Mouse (Mus musculus) MEL (cell line): Measurements from ENCODE around the gene Rac1. TPM values are rescaled to one million over a fixed set of nuclear protein-coding genes. Genes with fewer than 3 reads are reported as not detected.
A peak's percentile ranks its signal among the peaks of the same experiment; 100 is the strongest.

Source experiments
- DNase-seq: peaks from one replicate; pipeline ENCODE4 v3.0.0; 2011; ENCODE audit warnings: low read depth, low spot score
- H3K27ac ChIP-seq: 2 replicates; pipeline ENCODE4 v1.5.1; 2012; ENCODE audit warnings: low read depth, mild to moderate bottlenecking, control low read depth, low read length, moderate library complexity; ENCODE audit not compliant: control insufficient read depth
- H3K27me3 ChIP-seq, 2 experiments: fragments of 150-350 bp in 1 of 2; sonication (generic) in 1 of 2; 2 replicates each; pipeline ENCODE4 v1.6.1; 2012; ENCODE audit warnings: low read length in 2 of 2, mild to moderate bottlenecking in 2 of 2, improper control_type of control experiment in 1 of 2, moderate library complexity in 1 of 2; ENCODE audit not compliant: insufficient read depth in 2 of 2, control insufficient read depth in 1 of 2
- H3K36me3 ChIP-seq, 2 experiments: 2 replicates each; pipeline ENCODE4 v1.6.1; 2012 to 2014; ENCODE audit warnings: low read length in 2 of 2, improper control_type of control experiment in 1 of 2, inconsistent platforms in 1 of 2, mild to moderate bottlenecking in 1 of 2; ENCODE audit not compliant: insufficient read depth in 2 of 2, control insufficient read depth in 1 of 2
- H3K4me1 ChIP-seq, 2 experiments: fragments of 150-350 bp in 1 of 2; sonication (generic) in 1 of 2; 2 replicates each; pipeline ENCODE4 v1.6.1; 2012; ENCODE audit warnings: low read length in 2 of 2, improper control_type of control experiment in 1 of 2, mild to moderate bottlenecking in 1 of 2; ENCODE audit not compliant: insufficient read depth in 2 of 2, control insufficient read depth in 1 of 2
- H3K4me3 ChIP-seq, 2 experiments: fragments of 150-350 bp in 1 of 2; sonication (generic) in 1 of 2; 2 replicates each; pipeline ENCODE4 v1.5.1; 2012; ENCODE audit warnings: low read depth in 2 of 2, low read length in 2 of 2, mild to moderate bottlenecking in 2 of 2, moderate library complexity in 2 of 2, control low read depth in 1 of 2, improper control_type of control experiment in 1 of 2; ENCODE audit not compliant: control insufficient read depth in 1 of 2, insufficient read depth in 1 of 2
- H3K79me2 ChIP-seq: 2 replicates; pipeline ENCODE4 v1.6.1; 2012; ENCODE audit warnings: mild to moderate bottlenecking, low read length, moderate library complexity; ENCODE audit not compliant: control insufficient read depth, poor library complexity, insufficient read depth
- H3K9ac ChIP-seq: 2 replicates; pipeline ENCODE4 v1.6.1; 2012; ENCODE audit warnings: low read depth, mild to moderate bottlenecking, control low read depth, low read length, moderate library complexity; ENCODE audit not compliant: control insufficient read depth, poor library complexity, severe bottlenecking
- H3K9me3 ChIP-seq: fragments of 150-350 bp; sonication (generic); replicated peaks from 2 replicates; pipeline ENCODE4 v1.6.1; 2012; ENCODE audit warnings: mild to moderate bottlenecking, low read length, improper control_type of control experiment, moderate library complexity; ENCODE audit not compliant: insufficient read depth
- BHLHE40 ChIP-seq: IDR thresholded peaks from 2 replicates; pipeline ENCODE4 v1.6.1; 2012; ENCODE audit warnings: low read depth, mild to moderate bottlenecking, inconsistent platforms, low read length, improper control_type of control experiment, borderline replicate concordance
- CHD1 ChIP-seq: IDR thresholded peaks from 2 replicates; pipeline ENCODE4 v1.6.1; 2012; ENCODE audit warnings: low read depth, mild to moderate bottlenecking, inconsistent platforms, low read length, improper control_type of control experiment
- CTCF ChIP-seq, 3 experiments: IDR thresholded peaks in 2 of 3; conservative IDR thresholded peaks in 1 of 3; 2 replicates each; pipeline ENCODE4 v1.5.1; 2011 to 2012; ENCODE audit warnings: low read length in 3 of 3, low read depth in 2 of 3, mild to moderate bottlenecking in 2 of 3, improper control_type of control experiment in 1 of 3, inconsistent platforms in 1 of 3, mixed read lengths in 1 of 3, moderate library complexity in 1 of 3; ENCODE audit not compliant: control insufficient read depth in 1 of 3, insufficient read depth in 1 of 3, poor library complexity in 1 of 3, severe bottlenecking in 1 of 3
- ELF1 ChIP-seq: IDR thresholded peaks from 2 replicates; pipeline ENCODE4 v1.6.1; 2014; ENCODE audit warnings: low read depth, mild to moderate bottlenecking, inconsistent platforms, low read length, improper control_type of control experiment, moderate library complexity
- EP300 ChIP-seq, 2 experiments: IDR thresholded peaks; 2 replicates each; pipeline ENCODE4 v1.6.1; 2011; ENCODE audit warnings: improper control_type of control experiment in 2 of 2, low read length in 2 of 2, low read depth in 1 of 2, mild to moderate bottlenecking in 1 of 2
- ETS1 ChIP-seq: IDR thresholded peaks from 2 replicates; pipeline ENCODE4 v1.6.1; 2012; ENCODE audit warnings: low read depth, mild to moderate bottlenecking, inconsistent platforms, low read length, improper control_type of control experiment, moderate library complexity
- GATA1 ChIP-seq: IDR thresholded peaks from 2 replicates; pipeline ENCODE4 v1.6.1; 2011; ENCODE audit warnings: low read depth, low read length, improper control_type of control experiment
- HCFC1 ChIP-seq: IDR thresholded peaks from 2 replicates; pipeline ENCODE4 v1.6.1; 2012; ENCODE audit warnings: low read depth, mild to moderate bottlenecking, inconsistent platforms, low read length, improper control_type of control experiment, moderate library complexity
- JUND ChIP-seq: IDR thresholded peaks from 2 replicates; pipeline ENCODE4 v1.6.1; 2011; ENCODE audit warnings: low read depth, mild to moderate bottlenecking, improper control_type of control experiment, low read length
- KAT2A ChIP-seq: conservative IDR thresholded peaks from 2 replicates; pipeline ENCODE4 v1.6.1; 2012; ENCODE audit warnings: low read depth, low read length, improper control_type of control experiment, inconsistent platforms
- MEF2A ChIP-seq: IDR thresholded peaks from 2 replicates; pipeline ENCODE4 v1.6.1; 2014; ENCODE audit warnings: low read depth, mild to moderate bottlenecking, inconsistent platforms, low read length, improper control_type of control experiment; ENCODE audit not compliant: poor library complexity, insufficient replicate concordance, severe bottlenecking; ENCODE audit errors: extremely low read depth
- NRF1 ChIP-seq: IDR thresholded peaks from 2 replicates; pipeline ENCODE4 v1.6.1; 2014; ENCODE audit warnings: low read depth, mild to moderate bottlenecking, inconsistent platforms, low read length, improper control_type of control experiment, moderate library complexity; ENCODE audit not compliant: poor library complexity, insufficient read depth, severe bottlenecking
- POLR2AphosphoS5 ChIP-seq: IDR thresholded peaks from 2 replicates; pipeline ENCODE4 v1.6.1; 2012; ENCODE audit warnings: low read depth, borderline replicate concordance, mild to moderate bottlenecking, inconsistent platforms, low read length, moderate library complexity, mixed read lengths
- RAD21 ChIP-seq: IDR thresholded peaks from 2 replicates; pipeline ENCODE4 v1.6.1; 2011; ENCODE audit warnings: mild to moderate bottlenecking, low read depth, low read length, improper control_type of control experiment
- SIN3A ChIP-seq: IDR thresholded peaks from 2 replicates; pipeline ENCODE4 v1.6.1; 2012; ENCODE audit warnings: low read length, improper control_type of control experiment, inconsistent platforms
- SMC3 ChIP-seq: IDR thresholded peaks from 2 replicates; pipeline ENCODE4 v1.6.1; 2011; ENCODE audit warnings: low read depth, low read length, improper control_type of control experiment
- TBP ChIP-seq: IDR thresholded peaks from 2 replicates; pipeline ENCODE4 v1.8.0; 2011; ENCODE audit warnings: low read depth, low read length, improper control_type of control experiment
- TCF12 ChIP-seq: IDR thresholded peaks from 2 replicates; pipeline ENCODE4 v1.6.1; 2014; ENCODE audit warnings: low read depth, mild to moderate bottlenecking, inconsistent platforms, low read length, improper control_type of control experiment, moderate library complexity
- UBTF ChIP-seq: IDR thresholded peaks from 2 replicates; pipeline ENCODE4 v1.6.1; 2012; ENCODE audit warnings: low read depth, mild to moderate bottlenecking, inconsistent platforms, low read length, improper control_type of control experiment, moderate library complexity, borderline replicate concordance; ENCODE audit not compliant: insufficient read depth
- USF1 ChIP-seq: IDR thresholded peaks from 2 replicates; pipeline ENCODE4 v1.6.1; 2014; ENCODE audit warnings: low read depth, mild to moderate bottlenecking, inconsistent platforms, low read length, improper control_type of control experiment, moderate library complexity
- ZC3H11A ChIP-seq: IDR thresholded peaks from 2 replicates; pipeline ENCODE4 v1.6.1; 2012; ENCODE audit warnings: low read depth, mild to moderate bottlenecking, inconsistent platforms, low read length, improper control_type of control experiment
- ZMIZ1 ChIP-seq: IDR thresholded peaks from 2 replicates; pipeline ENCODE4 v1.6.1; 2012; ENCODE audit warnings: low read depth, mild to moderate bottlenecking, inconsistent platforms, low read length, improper control_type of control experiment, moderate library complexity
- polyA plus RNA-seq, 2 experiments: library from polyadenylated mRNA; stranded (reverse) in 1 of 2; unstranded in 1 of 2; fragments of >175 nt in 1 of 2; fragments of >200 nt in 1 of 2; gene quantifications; 2 replicates each; pipeline versions ENCODE4 v1.2.1 to v1.2.4; 2012; ENCODE audit warnings: low replicate concordance in 2 of 2, low read depth in 1 of 2; ENCODE audit not compliant: insufficient read length in 2 of 2, insufficient read depth in 1 of 2, missing spikeins in 1 of 2
- total RNA-seq: library from RNA; depleted of rRNA; stranded (reverse); fragments of 300-350 nt; gene quantifications from 2 replicates; pipeline ENCODE4 v1.2.3, GENCODE M21; 2012

Gene Rac1
- total and polyA plus RNA-seq, 3 experiments: 105 to 251 (median 134) TPM

DNA sequence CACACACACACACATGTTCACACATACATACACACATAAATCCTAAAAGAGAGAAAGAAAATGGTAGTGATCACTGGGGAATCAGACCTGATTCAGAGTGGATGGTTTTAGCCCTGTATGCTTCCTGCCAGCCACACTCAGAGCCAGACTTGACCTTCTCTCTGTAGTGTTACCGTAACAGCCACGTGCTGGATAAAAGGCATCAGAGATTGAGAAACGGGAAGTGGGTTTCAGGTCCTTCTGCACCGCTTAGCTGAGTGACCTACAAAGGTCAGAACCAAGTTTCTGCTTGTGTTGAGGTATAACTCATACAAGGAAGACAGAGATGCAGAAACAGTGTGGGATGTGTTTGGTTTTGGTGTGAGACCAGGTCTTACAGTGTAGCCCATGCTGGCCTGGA, 28.1 kb downstream of the Rac1 start:
- H3K9ac ChIP-seq: no peak overlapping the region
- no peak for DNase-seq
- H3K4me1 ChIP-seq: no peaks in the 10 kb centered on the region
- no peaks in the 10 kb centered on the region for H3K27me3 ChIP-seq
- H3K4me3 ChIP-seq: no peak overlapping the region
- no peaks in the 10 kb centered on the region for H3K79me2 ChIP-seq
- peaks cover 0 to 3% of the 10 kb centered on the region in 2 experiments; a peak in 2 of 4 replicates for H3K36me3 ChIP-seq
- H3K9me3 ChIP-seq: no peaks in the 10 kb centered on the region
- H3K27ac ChIP-seq: no peak overlapping the region
- TF ChIP-seq ETS1 (no peak), SMC3 (no peak), JUND (no peak), USF1 (no peak), ZMIZ1 (no peak), CHD1 (no peak), MEF2A (no peak), UBTF (no peak), BHLHE40 (no peak), NRF1 (no peak), RAD21 (no peak)

DNA sequence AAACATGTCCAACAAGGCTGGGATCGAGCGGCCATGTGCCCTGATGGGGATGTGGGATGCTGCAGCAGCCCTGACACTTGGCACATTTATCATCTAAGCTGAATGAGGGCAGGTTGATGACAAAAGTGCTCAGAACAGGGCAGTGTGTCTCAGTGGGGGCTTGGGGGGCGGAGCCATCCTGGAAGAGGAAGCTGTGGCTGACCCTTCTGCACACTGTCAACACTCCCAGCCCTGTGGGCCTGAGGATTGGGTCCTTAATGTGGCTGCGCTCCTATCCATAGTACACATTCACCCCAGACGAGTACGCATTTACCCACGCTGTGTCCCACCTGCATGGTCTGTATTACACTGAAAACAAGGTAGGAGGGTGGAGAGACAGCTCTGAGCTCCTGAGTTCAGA, 28.6 kb downstream of the Rac1 start:
- Histone ChIP-seq H3K79me2 (no peaks in the 10 kb centered on the region), H3K27me3 (no peaks in the 10 kb centered on the region), H3K36me3 (peaks cover 0 to 3% of the 10 kb centered on the region in 2 experiments; a peak in 2 of 4 replicates), H3K4me1 (no peaks in the 10 kb centered on the region), H3K27ac (no peak overlapping the region), H3K9ac (no peak overlapping the region), H3K4me3 (no peak overlapping the region), H3K9me3 (no peaks in the 10 kb centered on the region)
- TF ChIP-seq BHLHE40 (no peak), TBP (no peak), CHD1 (no peak), KAT2A (no peak), GATA1 (no peak), CTCF (IDR thresholded peaks at IDR 0.05 in 2 of 3, conservative IDR thresholded peaks at IDR 0.05 in 1 of 3; ENCODE audit: control insufficient read depth in 1 of 3, insufficient read depth in 1 of 3, low read depth in 2 of 3, low read length in 3 of 3, poor library complexity in 1 of 3, severe bottlenecking in 1 of 3) (no peak), USF1 (no peak), EP300 (IDR thresholded peaks at IDR 0.05; ENCODE audit: low read depth in 1 of 2, low read length in 2 of 2) (no peak), UBTF (no peak), HCFC1 (no peak), ELF1 (no peak), TCF12 (no peak), ZC3H11A (no peak), ETS1 (no peak), POLR2AphosphoS5 (no peak), SIN3A (no peak)
- peak; percentile 40 for DNase-seq
